Mouse (Mus musculus) hindbrain, postnatal 0 days (tissue): ENCODE measurements at regions not wholly inside any gene's neighbourhood (a gene's known extent, or its start where the extent isn't known, plus 50 kb on each side); places are given as distances from the start of the nearest gene placed in this dataset.
A peak's percentile ranks its signal among the peaks of the same experiment; 100 is the strongest.

Experiments
- ATAC-seq: fragments of 200-750 bp; cut with Nextera tagmentation; 2 replicates; pipeline ENCODE4 v1.8.0; 2017; ENCODE audit warnings: mild to moderate bottlenecking, moderate TSS enrichment, moderate library complexity
- DNase-seq: peaks from one replicate; pipeline ENCODE4 v3.0.0-alpha.2; 2015; ENCODE audit warnings: low spot score
- H3K27ac ChIP-seq: fragments of 300-500 bp; sonication (generic); 2 replicates; pipeline ENCODE4 v1.5.1; 2014; ENCODE audit warnings: mild to moderate bottlenecking
- H3K27me3 ChIP-seq: fragments of 300-500 bp; sonication (generic); 2 replicates; pipeline ENCODE4 v1.6.1; 2014; ENCODE audit warnings: low read length, mixed read lengths; ENCODE audit not compliant: insufficient read depth
- H3K36me3 ChIP-seq: fragments of 300-500 bp; sonication (generic); 2 replicates; pipeline ENCODE4 v1.6.1; 2014; ENCODE audit warnings: low read length, mixed read lengths; ENCODE audit not compliant: insufficient read depth
- H3K4me1 ChIP-seq: fragments of 300-500 bp; sonication (generic); 2 replicates; pipeline ENCODE4 v1.6.1; 2014; ENCODE audit warnings: antibody characterized with exemption, low read length, mixed read lengths; ENCODE audit not compliant: insufficient read depth
- H3K4me2 ChIP-seq: fragments of 300-500 bp; sonication (generic); 2 replicates; pipeline ENCODE4 v1.6.1; 2014; ENCODE audit warnings: low read depth, mild to moderate bottlenecking, low read length, moderate library complexity, mixed read lengths
- H3K4me3 ChIP-seq: fragments of 300-500 bp; sonication (generic); 2 replicates; pipeline ENCODE4 v1.5.1; 2014; ENCODE audit warnings: low read length
- H3K9ac ChIP-seq: fragments of 300-500 bp; sonication (generic); replicated peaks from 2 replicates; pipeline ENCODE4 v1.6.1; 2014; ENCODE audit warnings: mild to moderate bottlenecking, low read length, moderate library complexity, mixed read lengths
- H3K9me3 ChIP-seq: fragments of 300-500 bp; sonication (generic); 2 replicates; pipeline ENCODE4 v1.6.1; 2016; ENCODE audit warnings: low read length, mixed read lengths
- CTCF ChIP-seq: IDR thresholded peaks from 2 replicates; pipeline ENCODE4 v1.5.1; 2016; ENCODE audit warnings: antibody characterized with exemption, control low read depth, low read depth
- WGBS: fragments of 180-500 bp; shearing (Covaris S2); extraction: QIAGEN DNeasy Blood & Tissue Kit; methylation state at CpG from one replicate; pipeline ENCODE4 v1.1.7; 2014; 5-methylcytosine and 5-hydroxymethylcytosine counted together

GRCm38 (mm10) chr16:13025393-13025792, 84.1 kb upstream of the Ercc4 start:
- TF ChIP-seq CTCF = peak; percentile 84
- DNase-seq (peak; percentile 81), ATAC-seq (peak; percentile 51; the same call in 1 of the 2 replicates)
- Histone ChIP-seq H3K27ac (no peak overlapping the region), H3K4me2 (no peak overlapping the region), H3K4me1 (no peaks in the 10 kb centered on the region), H3K36me3 (no peaks in the 10 kb centered on the region), H3K9ac (no peak overlapping the region), H3K4me3 (no peak overlapping the region), H3K9me3 (no peaks in the 10 kb centered on the region), H3K27me3 (no peaks in the 10 kb centered on the region)
- 25% methylated on average over 3 of the region's 3 CpGs for WGBS

GRCm38 (mm10) chr16:13034136-13034535, 75.3 kb upstream of the Ercc4 start:
- WGBS = 75% methylated on average over 5 of the region's 5 CpGs
- H3K27ac ChIP-seq = no peak overlapping the region
- H3K4me3 ChIP-seq = no peak overlapping the region
- H3K4me2 ChIP-seq = no peak overlapping the region
- no peak for DNase-seq
- no peak for TF ChIP-seq CTCF
- no peaks in the 10 kb centered on the region for H3K4me1 ChIP-seq
- H3K9me3 ChIP-seq = no peaks in the 10 kb centered on the region
- H3K9ac ChIP-seq = no peak overlapping the region
- no peaks in the 10 kb centered on the region for H3K36me3 ChIP-seq
- no peak for ATAC-seq
- no peaks in the 10 kb centered on the region for H3K27me3 ChIP-seq

DNA sequence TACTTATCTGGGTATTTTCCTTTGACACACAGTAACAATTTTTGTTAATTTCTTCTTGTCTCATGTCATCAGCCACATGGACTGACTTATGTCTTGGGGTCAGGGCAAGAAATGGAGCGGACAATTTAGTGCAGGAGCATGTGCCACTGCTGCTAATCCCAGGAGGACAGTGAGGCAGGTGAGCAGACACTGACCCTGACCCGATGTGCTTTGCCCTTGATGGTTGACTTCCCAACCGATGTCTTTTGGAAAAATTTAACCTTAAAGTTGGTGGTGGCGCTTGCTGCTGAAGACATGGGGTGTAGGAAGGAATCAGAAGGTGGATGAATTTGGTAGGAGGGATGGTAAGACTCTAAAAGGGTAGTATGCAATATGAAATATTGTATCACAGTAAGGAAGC, 72.9 kb upstream of the Ercc4 start:
- no peak for DNase-seq
- no peak for ATAC-seq
- no peak for TF ChIP-seq CTCF
- Histone ChIP-seq H3K4me3 (no peak overlapping the region), H3K27me3 (no peaks in the 10 kb centered on the region), H3K36me3 (no peaks in the 10 kb centered on the region), H3K4me1 (no peaks in the 10 kb centered on the region), H3K9me3 (no peaks in the 10 kb centered on the region), H3K9ac (no peak overlapping the region), H3K27ac (no peak overlapping the region), H3K4me2 (no peak overlapping the region)
- WGBS = 88% methylated on average over 4 of the region's 4 CpGs

- TF ChIP-seq CTCF = no peak
- H3K4me2 ChIP-seq = no peak overlapping the region
Observed at GRCm38 (mm10) chr16:13040312-13041100, 69.0 kb upstream of the Ercc4 start.

DNA sequence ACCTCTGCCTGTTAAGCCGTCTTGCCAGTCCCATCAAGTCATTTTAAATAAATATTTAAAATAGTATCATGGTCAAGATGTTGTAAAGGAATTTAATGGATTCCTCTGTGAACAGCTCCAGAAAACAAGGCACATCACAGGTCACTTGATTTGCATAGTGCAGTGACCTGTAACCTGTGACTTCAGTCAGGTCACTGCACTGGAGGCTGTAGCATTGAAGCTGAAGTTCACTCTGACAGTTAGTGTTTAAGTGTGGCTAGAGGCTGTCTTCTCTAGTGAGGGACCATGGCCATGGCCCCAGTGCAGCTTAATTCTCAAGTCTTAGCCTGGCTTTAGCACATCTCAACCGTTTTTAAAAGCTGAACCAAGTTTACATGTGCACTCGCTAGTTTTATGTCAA, 68.1 kb upstream of the Ercc4 start:
- H3K4me1 ChIP-seq = no peaks in the 10 kb centered on the region
- H3K27me3 ChIP-seq = no peaks in the 10 kb centered on the region
- H3K9ac ChIP-seq = no peak overlapping the region
- TF ChIP-seq CTCF = no peak
- H3K4me2 ChIP-seq = no peak overlapping the region
- WGBS = 79% methylated on average over 3 of the region's 3 CpGs
- no peaks in the 10 kb centered on the region for H3K36me3 ChIP-seq
- no peak overlapping the region for H3K4me3 ChIP-seq
- ATAC-seq (no peak), DNase-seq (no peak)
- H3K27ac ChIP-seq = no peak overlapping the region
- H3K9me3 ChIP-seq = no peaks in the 10 kb centered on the region

More at GRCm38 (mm10) chr16:13040312-13041100, 69.0 kb upstream of the Ercc4 start:
- Histone ChIP-seq H3K36me3 (no peaks in the 10 kb centered on the region), H3K27ac (no peak overlapping the region), H3K27me3 (no peaks in the 10 kb centered on the region), H3K9ac (no peak overlapping the region), H3K4me1 (no peaks in the 10 kb centered on the region), H3K4me3 (no peak overlapping the region), H3K9me3 (no peaks in the 10 kb centered on the region)
- 50% methylated on average over 15 of the region's 15 CpGs for WGBS
- DNase-seq (no peak), ATAC-seq (no peak)

- Histone ChIP-seq H3K27ac (no peak overlapping the region), H3K4me2 (no peak overlapping the region), H3K27me3 (no peaks in the 10 kb centered on the region), H3K9me3 (no peaks in the 10 kb centered on the region), H3K4me3 (no peak overlapping the region), H3K4me1 (no peaks in the 10 kb centered on the region), H3K36me3 (no peaks in the 10 kb centered on the region), H3K9ac (no peak overlapping the region)
- DNase-seq (no peak), ATAC-seq (no peak)
- TF ChIP-seq CTCF = no peak
- WGBS = 72% methylated on average over 10 of the region's 10 CpGs
Observed at GRCm38 (mm10) chr16:13045079-13045590, 64.3 kb upstream of the Ercc4 start.
